Mouse (Mus musculus) heart, embryonic 10.5 days (tissue): ENCODE results near the gene Acvr1c. TPM values are rescaled to one million over a fixed set of nuclear protein-coding genes. Genes with fewer than 3 reads are reported as not detected.

Experiments used
- DNase-seq: peaks from one replicate; pipeline ENCODE4 v3.0.0-alpha.2; 2017; ENCODE audit warnings: low spot score
- H3K27ac ChIP-seq: fragments of 300-500 bp; sonication (generic); 2 replicates; pipeline ENCODE4 v1.5.1; 2016; ENCODE audit warnings: mild to moderate bottlenecking
- H3K27me3 ChIP-seq: fragments of 300-500 bp; sonication (generic); 2 replicates; pipeline ENCODE4 v1.6.1; 2016; ENCODE audit warnings: mild to moderate bottlenecking; ENCODE audit not compliant: poor library complexity, insufficient read depth, severe bottlenecking
- H3K36me3 ChIP-seq: fragments of 300-500 bp; sonication (generic); 2 replicates; pipeline ENCODE4 v1.6.1; 2016; ENCODE audit warnings: mild to moderate bottlenecking, moderate library complexity
- H3K4me1 ChIP-seq: fragments of 300-500 bp; sonication (generic); 2 replicates; pipeline ENCODE4 v1.6.1; 2016; ENCODE audit warnings: mild to moderate bottlenecking
- H3K4me3 ChIP-seq: fragments of 300-500 bp; sonication (generic); 2 replicates; pipeline ENCODE4 v1.5.1; 2016; ENCODE audit warnings: mild to moderate bottlenecking, moderate library complexity
- H3K9me3 ChIP-seq: fragments of 300-500 bp; sonication (generic); 2 replicates; pipeline ENCODE4 v1.6.1; 2016; ENCODE audit warnings: mild to moderate bottlenecking, moderate library complexity
- WGBS: fragments of 180-500 bp; shearing (Covaris S2); methylation state at CpG from one replicate; pipeline ENCODE4 v1.1.7; 2016; 5-methylcytosine and 5-hydroxymethylcytosine counted together
- polyA plus RNA-seq: library from polyadenylated mRNA; unstranded; fragments of >200 nt; fragmentation: Nextera tagmentation; extraction: Ambion mirVana; gene quantifications from 2 replicates; pipeline ENCODE4 v1.2.1, GENCODE M21; 2016

Acvr1c gene
- polyA plus RNA-seq, 1 experiment from 2014 or later = 0.75 TPM

DNA sequence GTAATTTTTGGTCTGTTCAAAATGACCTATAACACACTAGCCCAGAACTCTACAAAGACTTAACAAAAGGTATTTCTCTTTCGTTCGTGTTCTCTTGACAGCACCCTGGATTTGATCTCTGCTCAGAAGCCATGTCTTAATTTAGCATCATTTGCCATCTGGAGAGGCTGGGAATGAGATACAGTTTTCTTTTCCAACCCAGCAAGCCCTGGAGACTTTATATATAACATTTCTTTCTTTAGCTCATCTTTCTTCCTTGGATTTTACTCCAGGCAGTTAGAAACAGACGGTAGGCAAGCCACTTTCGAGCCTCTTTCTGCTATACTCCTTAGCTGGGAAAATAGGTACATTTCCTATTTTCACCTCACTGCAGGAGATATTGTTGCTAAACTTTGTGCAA is 117.1 kb downstream of the Acvr1c start:
- Histone ChIP-seq H3K4me1 (no peaks in the 10 kb centered on the region), H3K27ac (no peak overlapping the region), H3K36me3 (no peaks in the 10 kb centered on the region), H3K9me3 (no peaks in the 10 kb centered on the region), H3K27me3 (no peaks in the 10 kb centered on the region), H3K4me3 (no peak overlapping the region)
- DNase-seq = no peak
- 78% methylated on average over 4 of the region's 4 CpGs for WGBS

DNA sequence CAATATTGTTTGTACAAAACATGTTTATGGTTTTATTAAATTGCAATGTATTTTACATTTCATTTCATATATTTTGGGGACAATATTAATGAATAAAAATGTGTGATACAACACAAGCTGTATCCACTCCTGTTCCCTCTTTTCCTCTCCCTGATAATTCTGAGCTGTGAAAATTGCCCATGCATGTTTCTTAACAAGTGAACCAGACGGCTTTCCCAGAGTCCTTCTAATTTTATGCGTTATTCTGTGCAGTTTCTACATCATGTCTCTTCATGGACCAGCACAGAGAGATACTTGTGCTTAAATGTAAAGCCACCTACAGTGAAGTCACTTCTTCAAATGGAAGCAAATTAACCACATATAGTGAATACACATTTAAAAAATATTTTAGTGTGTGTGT is 120.2 kb downstream of the Acvr1c start:
- 65% methylated on average over 2 of the region's 2 CpGs for WGBS
- no peak for DNase-seq
- Histone ChIP-seq H3K9me3 (no peaks in the 10 kb centered on the region), H3K27me3 (no peaks in the 10 kb centered on the region), H3K4me3 (no peak overlapping the region), H3K27ac (no peak overlapping the region), H3K36me3 (no peaks in the 10 kb centered on the region), H3K4me1 (no peaks in the 10 kb centered on the region)

Other genes starting within 250 kb of the Acvr1c start
- gene Cytip, start 162.4 kb downstream of the Acvr1c start, polyA plus RNA-seq = 0.06 and 0.39 TPM in 2 replicates
- gene Gm17409, start 112.2 kb upstream of the Acvr1c start, polyA plus RNA-seq = not detected in 2 replicates
- gene Acvr1, start 209.3 kb upstream of the Acvr1c start, polyA plus RNA-seq = 9.4 and 11.1 TPM in 2 replicates
- 5.8 and 8.2 TPM in 2 replicates for gene Upp2, start 209.4 kb upstream of the Acvr1c start, polyA plus RNA-seq